Mouse (Mus musculus) adrenal gland, postnatal 14 days (tissue): Measurements from ENCODE around the gene Cyp39a1. TPM values are rescaled to one million over a fixed set of nuclear protein-coding genes. Genes with fewer than 3 reads are reported as not detected.
A peak's percentile ranks its signal among the peaks of the same experiment; 100 is the strongest.

Source experiments
- DNase-seq: peaks from one replicate; pipeline ENCODE4 v3.0.0; 2021; ENCODE audit warnings: mixed read lengths
- long read RNA-seq, 2 experiments: library from polyadenylated mRNA; stranded (forward); transcript quantifications; one replicate each; pipeline ENCODE4 v2.0.0; 2021
- total RNA-seq: library from RNA; stranded (reverse); gene quantifications from 2 replicates; pipeline ENCODE4 v1.2.3, GENCODE M21; 2021

Gene Cyp39a1
- 6.3 and 12.3 TPM in 2 replicates for total RNA-seq
- long read RNA-seq, experiment 1, partial matches to known transcripts: 1 of 4 reads
- long read RNA-seq, experiment 1, other reads (novel, unspliced or antisense): 1 of 4 reads
- long read RNA-seq, experiment 2, partial matches to known transcripts: 0 of 5 reads
- long read RNA-seq, experiment 2, other reads (novel, unspliced or antisense): 2 of 5 reads

- no peak for DNase-seq
Observed at GRCm38 (mm10) chr17:43667290-43667843, at the start of gene Cyp39a1. Gene Cyp39a1, plus strand, starts transcription at chr17:43667425.

- DNase-seq: no peak
Observed at GRCm38 (mm10) chr17:43619156-43619555, 48.1 kb upstream of the Cyp39a1 start.

- DNase-seq: no peak
Observed at GRCm38 (mm10) chr17:43622076-43622475, 45.1 kb upstream of the Cyp39a1 start.

GRCm38 (mm10) chr17:43628246-43628645, 39.0 kb upstream of the Cyp39a1 start:
- DNase-seq: no peak

GRCm38 (mm10) chr17:43629026-43629495, 38.2 kb upstream of the Cyp39a1 start:
- no peak for DNase-seq

GRCm38 (mm10) chr17:43629496-43630426, 37.5 kb upstream of the Cyp39a1 start, which contains the start of gene Tdrd6:
Gene Tdrd6, minus strand, starts transcription at chr17:43630299.
- DNase-seq: peak; percentile 34

- DNase-seq: no peak
Observed at GRCm38 (mm10) chr17:43630427-43630760, 36.8 kb upstream of the Cyp39a1 start.

- no peak for DNase-seq
Observed at GRCm38 (mm10) chr17:43637146-43637545, 30.1 kb upstream of the Cyp39a1 start.

GRCm38 (mm10) chr17:43640825-43641224, 26.4 kb upstream of the Cyp39a1 start:
- no peak for DNase-seq

- DNase-seq: no peak
Observed at GRCm38 (mm10) chr17:43643191-43643590, 24.0 kb upstream of the Cyp39a1 start.

- DNase-seq: peak; percentile 6
Observed at GRCm38 (mm10) chr17:43644375-43644774, 22.9 kb upstream of the Cyp39a1 start.

- no peak for DNase-seq
Observed at GRCm38 (mm10) chr17:43645136-43645535, 22.1 kb upstream of the Cyp39a1 start.

- no peak for DNase-seq
Observed at GRCm38 (mm10) chr17:43646925-43647324, 20.3 kb upstream of the Cyp39a1 start.

- DNase-seq: peak; percentile 10
Observed at GRCm38 (mm10) chr17:43649641-43650436, 17.4 kb upstream of the Cyp39a1 start.

- peak; percentile 10 for DNase-seq
Observed at GRCm38 (mm10) chr17:43651314-43652046, 15.7 kb upstream of the Cyp39a1 start.

GRCm38 (mm10) chr17:43666576-43667289, 492 bp upstream of the Cyp39a1 start, which contains the start of gene Slc25a27:
Gene Slc25a27, minus strand, starts transcription at chr17:43667214.
- peak; percentile 91 for DNase-seq

GRCm38 (mm10) chr17:43669145-43669695, 2.0 kb downstream of the Cyp39a1 start:
- peak; percentile 18 for DNase-seq

- no peak for DNase-seq
Observed at GRCm38 (mm10) chr17:43671907-43672306, 4.7 kb downstream of the Cyp39a1 start.

- DNase-seq: peak; percentile 14
Observed at GRCm38 (mm10) chr17:43675228-43675627, 8.0 kb downstream of the Cyp39a1 start.

GRCm38 (mm10) chr17:43676241-43676640, 9.0 kb downstream of the Cyp39a1 start:
- no peak for DNase-seq
